Mouse (Mus musculus) CH12.LX (cell line): ENCODE results near the gene Dab1. TPM values are rescaled to one million over a fixed set of nuclear protein-coding genes. Genes with fewer than 3 reads are reported as not detected.

ENCODE experiments used
- DNase-seq: peaks from one replicate; pipeline ENCODE4 v3.0.0-alpha.2; 2013; ENCODE audit errors: extremely low read depth
- H3K27ac ChIP-seq: 2 replicates; pipeline ENCODE4 v1.5.1; 2012; ENCODE audit warnings: low read depth, mild to moderate bottlenecking, control low read depth, moderate library complexity; ENCODE audit not compliant: insufficient read depth
- H3K27me3 ChIP-seq: replicated peaks from 2 replicates; pipeline ENCODE3; 2012; ENCODE audit warnings: inconsistent platforms
- H3K36me3 ChIP-seq, 2 experiments: replicated peaks in 1 of 2; 2 replicates each; pipeline versions ENCODE3 to v1.6.1; 2012; ENCODE audit warnings: inconsistent platforms in 1 of 2, low read length in 1 of 2, mild to moderate bottlenecking in 1 of 2, mixed read lengths in 1 of 2, moderate library complexity in 1 of 2; ENCODE audit not compliant: control insufficient read depth in 1 of 2, insufficient read depth in 1 of 2
- H3K4me1 ChIP-seq, 2 experiments: 2 replicates each; pipeline ENCODE4 v1.6.1; 2012; ENCODE audit warnings: inconsistent platforms in 1 of 2, moderate library complexity in 1 of 2; ENCODE audit not compliant: insufficient read depth in 2 of 2, control insufficient read depth in 1 of 2
- H3K4me2 ChIP-seq: 2 replicates; pipeline ENCODE4 v1.6.1; 2012; ENCODE audit warnings: low read depth, mild to moderate bottlenecking, control low read depth; ENCODE audit not compliant: poor library complexity, insufficient read depth, severe bottlenecking
- H3K4me3 ChIP-seq, 3 experiments: fragments of 150-350 bp in 1 of 3; sonication (generic) in 1 of 3; replicated peaks in 1 of 3; 2 replicates each; pipeline versions ENCODE3 to v1.5.1; 2011 to 2012; ENCODE audit warnings: low read depth in 2 of 3, low read length in 2 of 3, mild to moderate bottlenecking in 2 of 3, moderate library complexity in 2 of 3, control low read depth in 1 of 3, improper control_type of control experiment in 1 of 3, inconsistent platforms in 1 of 3, mixed read lengths in 1 of 3; ENCODE audit not compliant: poor library complexity in 1 of 3
- H3K79me2 ChIP-seq: replicated peaks from 2 replicates; pipeline ENCODE4 v1.6.1; 2012; ENCODE audit warnings: mild to moderate bottlenecking, moderate library complexity; ENCODE audit not compliant: control insufficient read depth, poor library complexity, insufficient read depth, severe bottlenecking; ENCODE audit errors: extremely low read depth
- H3K9ac ChIP-seq: 2 replicates; pipeline ENCODE4 v1.6.1; 2012; ENCODE audit warnings: low read depth, mild to moderate bottlenecking, control low read depth, moderate library complexity; ENCODE audit not compliant: insufficient read depth
- H3K9me3 ChIP-seq: replicated peaks from 2 replicates; pipeline ENCODE3; 2012; ENCODE audit warnings: low read length, inconsistent platforms, mixed read lengths
- CTCF ChIP-seq, 2 experiments: IDR thresholded peaks in 1 of 2; conservative IDR thresholded peaks in 1 of 2; 2 replicates each; pipeline ENCODE4 v1.5.1; 2011 to 2012; ENCODE audit warnings: low read depth in 2 of 2, low read length in 2 of 2, improper control_type of control experiment in 1 of 2, inconsistent platforms in 1 of 2, mild to moderate bottlenecking in 1 of 2, moderate library complexity in 1 of 2
- E2F4 ChIP-seq: IDR thresholded peaks from 2 replicates; pipeline ENCODE4 v1.6.1; 2011; ENCODE audit warnings: low read depth, low read length, improper control_type of control experiment; ENCODE audit not compliant: insufficient replicate concordance
- ELF1 ChIP-seq: IDR thresholded peaks from 2 replicates; pipeline ENCODE4 v1.6.1; 2014; ENCODE audit warnings: low read depth, mild to moderate bottlenecking, inconsistent platforms, low read length, improper control_type of control experiment
- GABPA ChIP-seq: IDR thresholded peaks from 2 replicates; pipeline ENCODE4 v1.6.1; 2012; ENCODE audit warnings: low read depth, low read length, improper control_type of control experiment, inconsistent platforms; ENCODE audit not compliant: insufficient replicate concordance
- HCFC1 ChIP-seq: IDR thresholded peaks from 2 replicates; pipeline ENCODE4 v1.6.1; 2012; ENCODE audit warnings: low read depth, mild to moderate bottlenecking, inconsistent platforms, low read length, improper control_type of control experiment
- IRF4 ChIP-seq: IDR thresholded peaks from 2 replicates; pipeline ENCODE4 v1.6.1; 2014; ENCODE audit warnings: low read depth, mild to moderate bottlenecking, inconsistent platforms, low read length, improper control_type of control experiment
- JUN ChIP-seq: IDR thresholded peaks from 2 replicates; pipeline ENCODE4 v1.6.1; 2011; ENCODE audit warnings: low read depth, mild to moderate bottlenecking, low read length, improper control_type of control experiment, moderate library complexity; ENCODE audit not compliant: insufficient read depth
- KAT2A ChIP-seq: IDR thresholded peaks from 2 replicates; pipeline ENCODE4 v1.6.1; 2012; ENCODE audit warnings: low read length, improper control_type of control experiment, inconsistent platforms; ENCODE audit not compliant: insufficient replicate concordance
- MAFK ChIP-seq: IDR thresholded peaks from 2 replicates; pipeline ENCODE4 v1.6.1; 2011; ENCODE audit warnings: low read length, improper control_type of control experiment; ENCODE audit not compliant: insufficient replicate concordance
- MAX ChIP-seq: IDR thresholded peaks from 2 replicates; pipeline ENCODE4 v1.6.1; 2011; ENCODE audit warnings: low read length, improper control_type of control experiment
- MAZ ChIP-seq: IDR thresholded peaks from 2 replicates; pipeline ENCODE4 v1.6.1; 2012; ENCODE audit warnings: low read depth, mild to moderate bottlenecking, inconsistent platforms, low read length, improper control_type of control experiment, moderate library complexity
- MXI1 ChIP-seq: IDR thresholded peaks from 2 replicates; pipeline ENCODE4 v1.6.1; 2011; ENCODE audit warnings: mild to moderate bottlenecking, low read depth, low read length, improper control_type of control experiment
- NELFE ChIP-seq: IDR thresholded peaks from 2 replicates; pipeline ENCODE4 v1.6.1; 2011; ENCODE audit warnings: low read depth, low read length, improper control_type of control experiment
- POLR2AphosphoS2 ChIP-seq: IDR thresholded peaks from 2 replicates; pipeline ENCODE4 v1.6.1; 2011; ENCODE audit warnings: low read depth, low read length, improper control_type of control experiment
- RCOR1 ChIP-seq: conservative IDR thresholded peaks from 2 replicates; pipeline ENCODE4 v1.6.1; 2012; ENCODE audit warnings: low read depth, mild to moderate bottlenecking, inconsistent platforms, low read length, improper control_type of control experiment
- SMC3 ChIP-seq: IDR thresholded peaks from 2 replicates; pipeline ENCODE4 v1.6.1; 2011; ENCODE audit warnings: low read depth, low read length, improper control_type of control experiment
- UBTF ChIP-seq: IDR thresholded peaks from 2 replicates; pipeline ENCODE4 v1.6.1; 2012; ENCODE audit warnings: low read depth, mild to moderate bottlenecking, inconsistent platforms, low read length, improper control_type of control experiment, moderate library complexity
- USF1 ChIP-seq: IDR thresholded peaks from 2 replicates; pipeline ENCODE4 v1.6.1; 2014; ENCODE audit warnings: low read depth, mild to moderate bottlenecking, inconsistent platforms, low read length, improper control_type of control experiment
- USF2 ChIP-seq: conservative IDR thresholded peaks from 2 replicates; pipeline ENCODE4 v1.6.1; 2011; ENCODE audit warnings: low read depth, low read length, improper control_type of control experiment
- ZKSCAN1 ChIP-seq: IDR thresholded peaks from 2 replicates; pipeline ENCODE4 v1.6.1; 2012; ENCODE audit warnings: low read depth, inconsistent platforms, low read length, improper control_type of control experiment, borderline replicate concordance
- ZMIZ1 ChIP-seq: IDR thresholded peaks from 2 replicates; pipeline ENCODE4 v1.6.1; 2012; ENCODE audit warnings: low read depth, mild to moderate bottlenecking, inconsistent platforms, low read length, improper control_type of control experiment
- dilution Hi-C: fragments of 300-500 bp; cut with MboI; formaldehyde crosslinking; loops from 2 replicates; pipeline ENCODE4 v1.14.3; 2020; ENCODE audit warnings: low sequenced_read_pairs; ENCODE audit not compliant: extremely low pct_unique_long_range_greater_than_20kb, extremely low pct_ligation_motif_present
- in situ Hi-C: fragments of 300-500 bp; cut with MboI; formaldehyde crosslinking; loops from 3 replicates; pipeline ENCODE4 v1.14.3; 2019; ENCODE audit warnings: low sequenced_read_pairs, low pct_ligation_motif_present, low pct_unique_long_range_greater_than_20kb, mixed read lengths
- polyA plus RNA-seq: library from polyadenylated mRNA; unstranded; fragments of >175 nt; gene quantifications from 2 replicates; pipeline ENCODE4 v1.2.1, GENCODE M21; 2012; ENCODE audit warnings: low read depth; ENCODE audit not compliant: insufficient read length
- total RNA-seq, 2 experiments: library from RNA; depleted of rRNA; stranded (reverse); fragments of 300-350 nt in 1 of 2; fragments of >200 nt in 1 of 2; gene quantifications; 2 replicates each; pipeline ENCODE4 v1.2.3; 2012 to 2014

Dab1 gene
- total and polyA plus RNA-seq, 3 experiments = not detected

DNA sequence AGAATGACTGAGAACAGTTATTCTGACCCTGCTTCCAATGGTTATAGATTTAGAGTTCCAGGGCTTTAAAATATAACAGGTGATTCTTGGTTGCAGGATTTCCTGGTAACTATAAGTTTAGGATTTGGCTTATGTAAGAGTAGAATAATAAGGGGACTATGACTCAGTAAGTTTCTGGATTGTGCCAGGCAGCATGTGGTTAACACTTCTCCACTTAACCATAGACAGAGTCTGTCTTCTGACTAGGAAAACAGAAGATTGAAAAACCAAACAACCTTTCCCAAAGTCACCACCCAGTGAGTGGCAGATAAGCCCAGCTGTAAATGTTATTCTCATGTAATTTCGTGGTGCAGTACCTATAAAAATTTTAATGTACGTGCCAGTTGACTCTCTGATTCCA, 688.6 kb downstream of the Dab1 start:
- dilution Hi-C loops = no loop called here

GRCm38 (mm10) chr4:104326221-104326620, 707.1 kb downstream of the Dab1 start:
- TF ChIP-seq JUN (no peak), MAFK (no peak), POLR2AphosphoS2 (no peak), MXI1 (no peak), MAX (no peak), UBTF (no peak), USF1 (no peak)
- peaks cover 66% of the 10 kb centered on the region for H3K9me3 ChIP-seq

More for the DNA sequence above, 688.6 kb downstream of the Dab1 start:
- Histone ChIP-seq H3K79me2 (no peaks in the 10 kb centered on the region), H3K27me3 (no peaks in the 10 kb centered on the region), H3K4me3 (no peak overlapping the region), H3K4me1 (no peaks in the 10 kb centered on the region), H3K9ac (no peak overlapping the region), H3K4me2 (no peak overlapping the region), H3K27ac (no peak overlapping the region), H3K36me3 (no peaks in the 10 kb centered on the region), H3K9me3 (peaks cover 67% of the 10 kb centered on the region)
- DNase-seq = no peak
- in situ Hi-C loops = no loop called here
- TF ChIP-seq ELF1 = no peak
- no peak for TF ChIP-seq USF2
- TF ChIP-seq IRF4 = no peak
- TF ChIP-seq NELFE = no peak
- TF ChIP-seq ZMIZ1 = no peak
- no peak for TF ChIP-seq HCFC1
- TF ChIP-seq GABPA = no peak
- no peak for TF ChIP-seq E2F4
- no peak for TF ChIP-seq POLR2AphosphoS2
- TF ChIP-seq RCOR1 = no peak
- no peak for TF ChIP-seq KAT2A
- TF ChIP-seq MAX = no peak
- TF ChIP-seq ZKSCAN1 = no peak
- TF ChIP-seq MAFK = no peak
- no peak for TF ChIP-seq MAZ
- no peak for TF ChIP-seq CTCF (conservative IDR thresholded peaks at IDR 0.05 in 1 of 2, IDR thresholded peaks at IDR 0.05 in 1 of 2; ENCODE audit: low read depth in 2 of 2, low read length in 2 of 2)
- TF ChIP-seq SMC3 = no peak

More at GRCm38 (mm10) chr4:104326221-104326620, 707.1 kb downstream of the Dab1 start:
- H3K4me1 ChIP-seq = no peaks in the 10 kb centered on the region
- no peak overlapping the region for H3K27ac ChIP-seq
- H3K4me3 ChIP-seq = no peak overlapping the region
- dilution Hi-C loops (no loop called here), in situ Hi-C loops (no loop called here)
- no peak for DNase-seq
- no peak overlapping the region for H3K4me2 ChIP-seq
- no peaks in the 10 kb centered on the region for H3K79me2 ChIP-seq
- H3K27me3 ChIP-seq = no peaks in the 10 kb centered on the region
- no peak overlapping the region for H3K9ac ChIP-seq
- H3K36me3 ChIP-seq = no peaks in the 10 kb centered on the region
